Mouse (Mus musculus): ENCODE measurements around the gene Nav2. TPM values are rescaled to one million over a fixed set of nuclear protein-coding genes. Genes with fewer than 3 reads are reported as not detected.
A peak's percentile ranks its signal among the peaks of the same experiment; 100 is the strongest.

Gene Nav2
- polyA plus RNA-seq, 1 experiment from 2014 or later: 24.2 TPM

GRCm38 (mm10) chr7:49484036-49484744 is 575.7 kb downstream of the Nav2 start:
- no peaks in the 10 kb centered on the region for H3K27me3 ChIP-seq
- no peak overlapping the region for H3K9ac ChIP-seq
- no peaks in the 10 kb centered on the region for H3K36me3 ChIP-seq
- peaks cover 41% of the 10 kb centered on the region for H3K4me1 ChIP-seq (replicated peaks)
- H3K4me2 ChIP-seq: no peak overlapping the region
- no peak overlapping the region for H3K4me3 ChIP-seq
- 0 out of 2 replicates have a peak overlapping the region, but pooled peaks have one; percentile 1 for H3K27ac ChIP-seq
- peak; percentile 30; the same call in 1 of the 2 replicates for ATAC-seq (ENCODE audit: low FRiP score)
- no peaks in the 10 kb centered on the region for H3K9me3 ChIP-seq
- WGBS: 17% methylated on average over 11 of the region's 11 CpGs

GRCm38 (mm10) chr7:49485292-49485847 is 576.9 kb downstream of the Nav2 start:
- 12% methylated on average over 9 of the region's 9 CpGs for WGBS
- Histone ChIP-seq H3K27ac (no peak overlapping the region), H3K4me3 (no peak overlapping the region), H3K4me1 (replicated peaks) (peaks cover 41% of the 10 kb centered on the region), H3K27me3 (no peaks in the 10 kb centered on the region), H3K4me2 (no peak overlapping the region), H3K36me3 (no peaks in the 10 kb centered on the region), H3K9ac (no peak overlapping the region), H3K9me3 (no peaks in the 10 kb centered on the region)
- ATAC-seq (ENCODE audit: low FRiP score): no peak

DNA sequence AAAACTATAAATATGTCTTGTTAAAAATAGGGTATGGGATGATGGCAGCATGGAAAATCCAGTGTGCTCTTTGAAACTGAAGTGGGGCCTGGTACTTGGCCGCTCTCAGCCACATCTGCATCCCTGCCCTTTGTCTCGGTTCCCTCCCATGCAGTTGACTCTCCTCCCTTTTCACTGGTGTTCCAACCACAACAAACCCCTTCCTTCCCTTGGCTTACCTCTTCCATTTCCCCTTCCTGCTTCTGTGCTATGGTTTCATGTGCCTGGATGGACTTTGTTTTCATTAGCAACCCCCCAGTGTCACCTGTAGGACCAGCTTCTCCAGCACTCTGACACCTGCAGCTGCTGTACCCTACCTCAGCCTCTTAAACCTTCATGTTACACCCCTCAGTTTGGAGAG is 578.8 kb downstream of the Nav2 start:
- no peaks in the 10 kb centered on the region for H3K27me3 ChIP-seq
- no peak overlapping the region for H3K9ac ChIP-seq
- no peaks in the 10 kb centered on the region for H3K9me3 ChIP-seq
- H3K36me3 ChIP-seq: peaks cover 12% of the 10 kb centered on the region
- 85% methylated on average over 2 of the region's 2 CpGs for WGBS
- H3K27ac ChIP-seq: no peak overlapping the region
- no peak overlapping the region for H3K4me2 ChIP-seq
- no peak for ATAC-seq (ENCODE audit: low FRiP score)
- no peak overlapping the region for H3K4me3 ChIP-seq
- peaks cover 41% of the 10 kb centered on the region for H3K4me1 ChIP-seq (replicated peaks)

DNA sequence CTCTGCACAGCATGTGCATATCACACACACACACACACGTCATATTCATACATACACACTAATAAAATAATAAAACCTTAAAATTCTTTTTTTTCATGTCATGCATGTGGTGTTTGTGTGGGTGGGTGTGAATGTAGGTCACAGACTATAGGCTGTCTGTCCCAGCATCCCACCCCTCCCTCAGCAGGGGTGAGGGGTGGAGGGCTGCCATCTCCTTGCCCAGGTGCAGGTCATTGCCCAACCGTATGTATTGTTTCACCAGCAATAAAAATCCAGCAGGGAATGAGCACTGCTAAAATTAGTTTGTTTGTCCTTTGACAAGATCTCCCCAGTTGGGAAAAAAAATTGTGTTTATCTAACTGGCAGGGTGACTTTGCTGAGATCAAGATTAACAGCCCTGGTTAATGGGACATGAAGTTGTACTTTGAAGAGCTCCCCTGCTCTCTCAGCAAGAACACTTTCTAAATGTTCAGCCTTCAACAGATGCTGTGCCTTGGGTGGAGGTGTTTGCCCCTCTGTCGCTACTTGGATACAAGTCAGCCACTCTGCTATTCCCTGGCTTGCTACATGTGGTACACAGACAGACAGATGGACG is 580.1 kb downstream of the Nav2 start:
- WGBS: 71% methylated on average over 4 of the region's 4 CpGs
- no peak overlapping the region for H3K4me2 ChIP-seq
- H3K9me3 ChIP-seq: no peaks in the 10 kb centered on the region
- peaks cover 14% of the 10 kb centered on the region for H3K36me3 ChIP-seq
- H3K27me3 ChIP-seq: no peaks in the 10 kb centered on the region
- H3K4me1 ChIP-seq (replicated peaks): peaks cover 41% of the 10 kb centered on the region
- peak overlapping the region; percentile 30; the same call in 1 of the 2 replicates for H3K27ac ChIP-seq
- no peak overlapping the region for H3K4me3 ChIP-seq
- no peak for ATAC-seq (ENCODE audit: low FRiP score)
- H3K9ac ChIP-seq: no peak overlapping the region

DNA sequence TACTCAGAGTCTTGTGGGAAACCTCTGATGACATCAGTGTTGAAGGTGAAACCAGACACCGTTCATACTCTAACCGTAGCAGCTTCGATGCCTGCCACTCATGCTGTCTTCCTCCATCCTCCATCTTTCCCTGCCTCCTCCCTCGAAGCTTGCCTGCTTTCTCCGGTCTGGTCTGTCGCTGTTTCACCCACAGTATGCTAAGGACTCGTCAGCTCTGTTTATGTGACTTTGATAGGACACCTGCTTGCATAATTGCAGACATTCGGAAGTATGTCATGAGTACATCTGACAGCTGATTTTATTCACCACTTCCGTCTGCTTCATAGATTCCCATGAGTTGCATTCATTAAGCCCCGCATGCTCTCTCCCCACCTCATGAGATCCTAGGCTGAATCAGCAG is 582.3 kb downstream of the Nav2 start:
- H3K4me1 ChIP-seq (replicated peaks): peaks cover 37% of the 10 kb centered on the region
- no peaks in the 10 kb centered on the region for H3K27me3 ChIP-seq
- no peak overlapping the region for H3K4me2 ChIP-seq
- 73% methylated on average over 10 of the region's 10 CpGs for WGBS
- H3K4me3 ChIP-seq: no peak overlapping the region
- H3K36me3 ChIP-seq: peaks cover 14% of the 10 kb centered on the region
- no peak overlapping the region for H3K9ac ChIP-seq
- no peak for ATAC-seq (ENCODE audit: low FRiP score)
- H3K27ac ChIP-seq: no peak overlapping the region
- H3K9me3 ChIP-seq: no peaks in the 10 kb centered on the region

DNA sequence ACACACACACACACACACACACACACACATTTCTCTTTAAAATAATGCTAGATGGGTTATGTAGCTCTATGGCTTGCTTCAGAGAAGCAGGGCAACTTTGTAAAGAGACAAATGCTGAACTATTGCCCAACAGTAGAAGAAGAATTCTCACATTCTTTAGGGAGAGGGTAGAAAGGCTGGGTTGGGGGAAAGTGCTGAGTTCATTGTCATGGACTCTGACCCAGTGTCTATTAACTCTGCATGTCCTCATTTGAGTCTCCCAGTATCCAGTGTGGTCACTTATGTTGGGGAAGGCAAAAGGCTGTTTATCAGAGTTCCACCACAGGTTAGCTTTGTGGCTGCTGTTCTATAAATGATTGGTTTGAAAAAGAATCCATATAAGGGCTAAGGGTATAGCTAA is 584.1 kb downstream of the Nav2 start:
- no peak overlapping the region for H3K4me2 ChIP-seq
- peaks cover 47% of the 10 kb centered on the region for H3K4me1 ChIP-seq (replicated peaks)
- H3K36me3 ChIP-seq: peaks cover 14% of the 10 kb centered on the region
- H3K27me3 ChIP-seq: no peaks in the 10 kb centered on the region
- H3K9me3 ChIP-seq: no peaks in the 10 kb centered on the region
- no peak for ATAC-seq (ENCODE audit: low FRiP score)
- H3K4me3 ChIP-seq: no peak overlapping the region
- H3K9ac ChIP-seq: no peak overlapping the region
- no peak overlapping the region for H3K27ac ChIP-seq

DNA sequence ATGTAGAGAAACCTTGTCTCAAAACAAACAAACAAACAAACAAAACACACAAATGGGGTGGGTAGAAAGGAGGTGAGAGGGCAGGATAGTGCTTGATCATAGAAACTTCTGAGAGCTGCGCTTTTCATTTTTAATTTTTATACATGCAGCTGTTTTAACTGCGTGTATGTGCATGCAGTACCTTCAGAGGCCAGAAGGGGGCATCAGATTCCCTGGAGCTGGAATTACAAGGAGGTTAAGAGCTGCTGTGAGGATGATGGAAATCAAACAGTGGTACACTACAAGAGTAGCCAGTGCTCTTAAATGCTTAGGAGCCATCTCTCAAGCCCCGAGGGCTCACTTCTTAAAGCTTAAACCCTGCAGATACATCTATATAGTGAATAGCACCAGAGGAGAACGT is 584.7 kb downstream of the Nav2 start:
- Histone ChIP-seq H3K9me3 (no peaks in the 10 kb centered on the region), H3K36me3 (peaks cover 14% of the 10 kb centered on the region), H3K9ac (no peak overlapping the region), H3K4me2 (no peak overlapping the region), H3K27me3 (no peaks in the 10 kb centered on the region), H3K4me3 (no peak overlapping the region), H3K4me1 (replicated peaks) (peaks cover 42% of the 10 kb centered on the region), H3K27ac (no peak overlapping the region; the same call in 1 of the 2 replicates)
- 82% methylated on average over 4 of the region's 4 CpGs for WGBS
- ATAC-seq (ENCODE audit: low FRiP score): no peak

- Histone ChIP-seq H3K9ac (no peak overlapping the region), H3K9me3 (no peaks in the 10 kb centered on the region), H3K36me3 (peaks cover 14% of the 10 kb centered on the region), H3K27me3 (no peaks in the 10 kb centered on the region), H3K4me1 (replicated peaks) (peaks cover 34% of the 10 kb centered on the region), H3K4me3 (no peak overlapping the region), H3K27ac (no peak overlapping the region), H3K4me2 (no peak overlapping the region)
- 78% methylated on average over 6 of the region's 6 CpGs for WGBS
- no peak for ATAC-seq (ENCODE audit: low FRiP score)
These were observed 586.1 kb downstream of the Nav2 start for GRCm38 (mm10) chr7:49494654-49495053.

DNA sequence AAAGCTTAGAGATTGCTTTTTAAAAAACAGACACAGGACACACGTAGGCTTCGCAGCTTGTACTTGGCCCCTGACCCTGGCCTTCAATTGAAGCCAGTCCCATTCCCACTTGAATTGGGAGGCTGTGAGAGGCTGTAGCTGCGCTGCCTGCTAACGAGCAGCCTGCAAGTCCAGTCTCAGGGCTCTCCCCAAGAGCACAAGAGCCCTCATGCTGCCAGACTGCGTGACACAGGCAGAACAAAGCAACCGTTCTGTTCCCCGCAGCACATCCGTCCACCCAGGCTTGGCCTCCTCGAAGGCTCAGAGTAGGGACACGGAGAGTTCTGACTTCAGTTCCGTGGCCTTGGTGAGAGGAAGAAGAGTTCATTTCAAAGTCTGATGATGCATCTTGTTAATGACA is 587.6 kb downstream of the Nav2 start:
- Histone ChIP-seq H3K27ac (peak overlapping the region; percentile 60), H3K4me2 (no peak overlapping the region), H3K4me3 (no peak overlapping the region), H3K36me3 (peaks cover 14% of the 10 kb centered on the region), H3K4me1 (replicated peaks) (peaks cover 34% of the 10 kb centered on the region), H3K9me3 (no peaks in the 10 kb centered on the region), H3K27me3 (no peaks in the 10 kb centered on the region), H3K9ac (peak overlapping the region; percentile 29; the same call in 1 of the 2 replicates)
- WGBS: 15% methylated on average over 11 of the region's 11 CpGs
- ATAC-seq (ENCODE audit: low FRiP score): peak; percentile 62

GRCm38 (mm10) chr7:49496766-49497425 is 588.4 kb downstream of the Nav2 start:
- no peak overlapping the region for H3K9ac ChIP-seq
- WGBS: 42% methylated on average over 13 of the region's 13 CpGs

GRCm38 (mm10) chr7:49497426-49497892 is 588.9 kb downstream of the Nav2 start:
- peak overlapping the region; percentile 8; the same call in 1 of the 2 replicates for H3K27ac ChIP-seq

More at GRCm38 (mm10) chr7:49496766-49497425, 588.4 kb downstream of the Nav2 start:
- H3K4me2 ChIP-seq: no peak overlapping the region
- H3K27me3 ChIP-seq: no peaks in the 10 kb centered on the region
- no peak overlapping the region for H3K4me3 ChIP-seq
- H3K4me1 ChIP-seq (replicated peaks): peaks cover 34% of the 10 kb centered on the region
- H3K36me3 ChIP-seq: peaks cover 7% of the 10 kb centered on the region; the same call in 1 of the 2 replicates
- peak overlapping the region; percentile 8; the same call in 1 of the 2 replicates for H3K27ac ChIP-seq
- H3K9me3 ChIP-seq: no peaks in the 10 kb centered on the region
- 0 out of 2 replicates have a peak, but pooled peaks have one; percentile 8 for ATAC-seq (ENCODE audit: low FRiP score)

GRCm38 (mm10) chr7:49499598-49499997 is 591.1 kb downstream of the Nav2 start:
- Histone ChIP-seq H3K27me3 (no peaks in the 10 kb centered on the region), H3K4me2 (no peak overlapping the region), H3K27ac (no peak overlapping the region), H3K4me1 (replicated peaks) (peaks cover 42% of the 10 kb centered on the region), H3K4me3 (no peak overlapping the region), H3K9ac (no peak overlapping the region), H3K9me3 (no peaks in the 10 kb centered on the region), H3K36me3 (no peaks in the 10 kb centered on the region)
- no peak for ATAC-seq (ENCODE audit: low FRiP score)
- 89% methylated on average over 6 of the region's 6 CpGs for WGBS

More at GRCm38 (mm10) chr7:49497426-49497892, 588.9 kb downstream of the Nav2 start:
- WGBS: 69% methylated on average over 4 of the region's 4 CpGs
- Histone ChIP-seq H3K4me3 (no peak overlapping the region), H3K9me3 (no peaks in the 10 kb centered on the region), H3K4me1 (replicated peaks) (peaks cover 34% of the 10 kb centered on the region), H3K4me2 (no peak overlapping the region), H3K9ac (peak overlapping the region; percentile 24; the same call in 1 of the 2 replicates), H3K36me3 (0 out of 2 replicates have a peak, but pooled peaks cover 2% of the 10 kb centered on the region), H3K27me3 (no peaks in the 10 kb centered on the region)
- ATAC-seq (ENCODE audit: low FRiP score): no peak

Data from hindbrain, embryonic 13.5 days (tissue).